In the genomic region with DNA sequence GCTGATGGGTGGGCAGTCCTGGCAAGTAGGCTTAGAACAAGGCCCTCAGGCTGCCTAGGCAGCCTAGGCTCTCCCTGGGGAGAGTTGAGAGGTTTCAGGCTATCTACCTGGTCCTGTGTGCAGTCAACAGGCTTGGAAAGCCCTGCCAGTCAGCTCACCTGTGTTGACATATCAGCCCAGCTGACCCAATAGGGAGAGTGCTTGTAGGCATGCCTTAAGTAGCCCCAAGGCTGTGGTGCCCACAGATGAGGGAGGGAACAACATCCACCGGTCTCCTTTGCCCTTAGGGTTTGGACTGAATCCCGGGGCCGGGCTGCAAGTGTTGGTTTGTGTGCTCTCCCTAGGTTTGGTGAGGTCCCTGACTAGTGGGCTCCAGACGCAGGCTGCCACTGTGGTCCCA, we compare ENCODE assay signal across 23 mouse cellular contexts. TPM values are rescaled to one million over a fixed set of nuclear protein-coding genes. Genes with fewer than 3 reads are reported as not detected.
DNase-seq lines count a peak whose midpoint lies in the region; ATAC-seq and TF ChIP-seq lines count a peak whose summit lies in the region.
"Had no signal": no experiment of that assay in that cellular context is flagged by ENCODE, and none has a peak within 500 bp of the region (broad histone marks: within the 10 kb centered on the region; RNA-seq: fewer than 3 reads in every experiment).

No protein-coding gene starts in this region.

- H3K4me3 ChIP-seq in heart, embryonic 12.5 days: no peak overlapping the region
- H3K4me3 ChIP-seq in stomach, embryonic 16.5 days (replicated peaks; ENCODE audit: low read length): no peak overlapping the region
- H3K4me3 ChIP-seq in stomach, postnatal 0 days (ENCODE audit: low read depth, low read length): no peak overlapping the region
- no peak overlapping the region for H3K4me3 ChIP-seq in lung, embryonic 14.5 days (ENCODE audit: low read depth, low read length)
- no peak overlapping the region for H3K4me3 ChIP-seq in forebrain, embryonic 14.5 days (ENCODE audit: low read depth, low read length)
- H3K4me3 ChIP-seq: forebrain, embryonic 13.5 days; hindbrain, embryonic 15.5 days; intestine, embryonic 15.5 days; kidney, embryonic 15.5 days; limb, embryonic 13.5 days; liver, embryonic 15.5 days; midbrain, embryonic 15.5 days; myocyte had no signal

- H3K9me3 ChIP-seq in heart, embryonic 12.5 days (replicated peaks): no peaks in the 10 kb centered on the region
- H3K9me3 ChIP-seq in stomach, embryonic 16.5 days (replicated peaks; ENCODE audit: control insufficient read depth, low read length): no peaks in the 10 kb centered on the region
- no peaks in the 10 kb centered on the region for H3K9me3 ChIP-seq in stomach, postnatal 0 days (ENCODE audit: control insufficient read depth, low read length)
- no peaks in the 10 kb centered on the region for H3K9me3 ChIP-seq in lung, embryonic 14.5 days (ENCODE audit: low read depth, low read length)
- no peaks in the 10 kb centered on the region for H3K9me3 ChIP-seq in forebrain, embryonic 14.5 days (replicated peaks; ENCODE audit: control insufficient read depth, low read length)
- H3K9me3 ChIP-seq: forebrain, embryonic 13.5 days; G1E; hindbrain, embryonic 15.5 days; intestine, embryonic 15.5 days; kidney, embryonic 15.5 days; liver, embryonic 15.5 days; midbrain, embryonic 15.5 days had no signal

- no peaks in the 10 kb centered on the region for H3K36me3 ChIP-seq in heart, embryonic 12.5 days
- H3K36me3 ChIP-seq in stomach, embryonic 16.5 days (ENCODE audit: control insufficient read depth, insufficient read depth, low read length): no peaks in the 10 kb centered on the region
- H3K36me3 ChIP-seq in stomach, postnatal 0 days (ENCODE audit: control insufficient read depth, insufficient read depth, low read length): no peaks in the 10 kb centered on the region
- H3K36me3 ChIP-seq in lung, embryonic 14.5 days (ENCODE audit: insufficient read depth): no peaks in the 10 kb centered on the region
- H3K36me3 ChIP-seq in forebrain, embryonic 14.5 days (ENCODE audit: control insufficient read depth, insufficient read depth, low read length): no peaks in the 10 kb centered on the region
- H3K36me3 ChIP-seq: G1E; hindbrain, embryonic 15.5 days; intestine, embryonic 15.5 days; kidney, embryonic 15.5 days; limb, embryonic 13.5 days; liver, embryonic 15.5 days; midbrain, embryonic 15.5 days had no signal

- peaks cover 32% of the 10 kb centered on the region for H3K4me1 ChIP-seq in heart, embryonic 12.5 days (replicated peaks)
- H3K4me1 ChIP-seq in stomach, embryonic 16.5 days (ENCODE audit: control insufficient read depth, insufficient read depth, low read length): peaks cover 30% of the 10 kb centered on the region
- peaks cover 9% of the 10 kb centered on the region for H3K4me1 ChIP-seq in stomach, postnatal 0 days (replicated peaks; ENCODE audit: control insufficient read depth, insufficient read depth)
- H3K4me1 ChIP-seq in lung, embryonic 14.5 days (ENCODE audit: insufficient read depth): peaks cover 10% of the 10 kb centered on the region
- H3K4me1 ChIP-seq in forebrain, embryonic 14.5 days (ENCODE audit: control insufficient read depth, insufficient read depth, low read length): no peaks in the 10 kb centered on the region
- H3K4me1 ChIP-seq: hindbrain, embryonic 15.5 days; liver, embryonic 15.5 days; midbrain, embryonic 15.5 days had no signal

- H3K27ac ChIP-seq in heart, embryonic 12.5 days (ENCODE audit: poor library complexity, severe bottlenecking): peak overlapping the region; percentile 33; the same call in 1 of the 2 replicates
- H3K27ac ChIP-seq in stomach, embryonic 16.5 days (ENCODE audit: low read length): no peak overlapping the region
- no peak overlapping the region for H3K27ac ChIP-seq in stomach, postnatal 0 days (replicated peaks)
- H3K27ac ChIP-seq in lung, embryonic 14.5 days (ENCODE audit: low read depth): 0 out of 2 replicates have a peak overlapping the region, but pooled peaks have one; percentile 24
- H3K27ac ChIP-seq in forebrain, embryonic 14.5 days (ENCODE audit: low read depth, low read length): no peak overlapping the region
- H3K27ac ChIP-seq: forebrain, embryonic 13.5 days; hindbrain, embryonic 15.5 days; kidney, embryonic 15.5 days; limb, embryonic 13.5 days; liver, embryonic 15.5 days; midbrain, embryonic 15.5 days had no signal

- TF ChIP-seq EP300 in stomach, postnatal 0 days (optimal IDR thresholded peaks at IDR 0.05): no peak

- H3K9ac ChIP-seq in heart, embryonic 12.5 days: peak overlapping the region; percentile 1; the same call in 1 of the 2 replicates
- 0 out of 2 replicates have a peak overlapping the region, but pooled peaks have one; percentile 23 for H3K9ac ChIP-seq in stomach, embryonic 16.5 days (ENCODE audit: low read length)
- H3K9ac ChIP-seq in stomach, postnatal 0 days (ENCODE audit: low read length): no peak overlapping the region
- H3K9ac ChIP-seq in lung, embryonic 14.5 days: no peak overlapping the region; the same call in 1 of the 2 replicates
- no peak overlapping the region for H3K9ac ChIP-seq in forebrain, embryonic 14.5 days (ENCODE audit: low read length)
- H3K9ac ChIP-seq: forebrain, embryonic 13.5 days; hindbrain, embryonic 15.5 days; intestine, embryonic 15.5 days; kidney, embryonic 15.5 days; limb, embryonic 13.5 days; liver, embryonic 15.5 days; midbrain, embryonic 15.5 days had no signal

- no peak for DNase-seq in heart, adult 8-10 months (ENCODE audit: low spot score)
- DNase-seq in stomach, postnatal 0 days (ENCODE audit: low spot score): no peak
- no peak for DNase-seq in lung, embryonic 14.5 days
- peak; percentile 78 for DNase-seq in lung, postnatal 36 days
- no peak for DNase-seq in forebrain, embryonic 14.5 days (ENCODE audit: low spot score)
- no peak for DNase-seq in cerebellum, adult 18-20 months
- DNase-seq: adrenal gland, postnatal 14 days; cerebellum, postnatal 14 days; heart, postnatal 36 days; thymus, adult 2 months had no signal

- H3K27me3 ChIP-seq in heart, embryonic 12.5 days (replicated peaks): no peaks in the 10 kb centered on the region
- no peaks in the 10 kb centered on the region for H3K27me3 ChIP-seq in stomach, embryonic 16.5 days (ENCODE audit: control insufficient read depth, insufficient read depth, low read length)
- no peaks in the 10 kb centered on the region for H3K27me3 ChIP-seq in stomach, postnatal 0 days (ENCODE audit: control insufficient read depth, insufficient read depth, low read length)
- no peaks in the 10 kb centered on the region for H3K27me3 ChIP-seq in lung, embryonic 14.5 days (ENCODE audit: insufficient read depth, low read length)
- H3K27me3 ChIP-seq in forebrain, embryonic 14.5 days (replicated peaks; ENCODE audit: control insufficient read depth, insufficient read depth, low read length): no peaks in the 10 kb centered on the region
- H3K27me3 ChIP-seq: forebrain, embryonic 13.5 days; hindbrain, embryonic 15.5 days; intestine, embryonic 15.5 days; kidney, embryonic 15.5 days; limb, embryonic 13.5 days; liver, embryonic 15.5 days; midbrain, embryonic 15.5 days had no signal

- WGBS in heart, embryonic 12.5 days: 73% methylated on average over 4 of the region's 4 CpGs
- WGBS in stomach, embryonic 16.5 days: 79% methylated on average over 4 of the region's 4 CpGs
- WGBS in stomach, postnatal 0 days: 67% methylated on average over 4 of the region's 4 CpGs
- WGBS in lung, embryonic 14.5 days: 74% methylated on average over 4 of the region's 4 CpGs
- WGBS in forebrain, embryonic 14.5 days: 91% methylated on average over 4 of the region's 4 CpGs

- no peak for TF ChIP-seq CTCF in stomach, postnatal 0 days (IDR thresholded peaks at IDR 0.05; ENCODE audit: low read depth)
- no peak for TF ChIP-seq CTCF in lung, embryonic 14.5 days (IDR thresholded peaks at IDR 0.05; ENCODE audit: low read depth)

- H3K4me2 ChIP-seq in heart, embryonic 12.5 days: no peak overlapping the region
- H3K4me2 ChIP-seq in stomach, embryonic 16.5 days (ENCODE audit: low read depth, low read length): no peak overlapping the region
- no peak overlapping the region for H3K4me2 ChIP-seq in stomach, postnatal 0 days (replicated peaks; ENCODE audit: low read depth)
- no peak overlapping the region for H3K4me2 ChIP-seq in lung, embryonic 14.5 days
- H3K4me2 ChIP-seq in forebrain, embryonic 14.5 days (ENCODE audit: low read length): no peak overlapping the region
- H3K4me2 ChIP-seq: forebrain, embryonic 13.5 days; hindbrain, embryonic 15.5 days; intestine, embryonic 15.5 days; kidney, embryonic 15.5 days; limb, embryonic 13.5 days; liver, embryonic 15.5 days; midbrain, embryonic 15.5 days had no signal

- ATAC-seq in heart, embryonic 12.5 days (ENCODE audit: insufficient number of reproducible peaks, low FRiP score): no peak
- ATAC-seq in stomach, embryonic 16.5 days (ENCODE audit: insufficient read depth, low FRiP score): no peak
- no peak for ATAC-seq in stomach, postnatal 0 days (ENCODE audit: low FRiP score, low TSS enrichment)
- peak; percentile 11; the same call in 1 of the 2 replicates for ATAC-seq in lung, embryonic 14.5 days (ENCODE audit: insufficient read depth)
- no peak for ATAC-seq in forebrain, embryonic 14.5 days
- ATAC-seq: activated CD4-positive, CD25-positive, alpha-beta regulatory T cell, adult 4 months; forebrain, embryonic 13.5 days; midbrain, embryonic 15.5 days had no signal

RNA-seq across cellular contexts. Expression of a gene that starts 37.8 kb away (rescaled TPM):
- 7.8 and 8.3 TPM in 2 replicates for polyA plus RNA-seq in heart, embryonic 12.5 days (2016; fragmentation: Nextera tagmentation; extraction: Ambion mirVana)
- 10 to 100 TPM; 51.4 to 56.2 (median 54.6) TPM for total RNA-seq in heart, adult 8-10 months (2022)
- 3.0 TPM in 2 replicates for polyA plus RNA-seq in stomach, embryonic 16.5 days (2015; fragmentation: Nextera tagmentation; extraction: Ambion mirVana)
- polyA plus RNA-seq in stomach, postnatal 0 days (2015; fragmentation: Nextera tagmentation; extraction: Ambion mirVana): 2.2 and 2.3 TPM in 2 replicates
- 1.8 and 1.9 TPM in 2 replicates for polyA plus RNA-seq in lung, embryonic 14.5 days (2014; fragmentation: Nextera tagmentation; extraction: Ambion mirVana)
- 4.4 and 5.4 TPM in 2 replicates for polyA plus RNA-seq in forebrain, embryonic 14.5 days (2014; fragmentation: Nextera tagmentation; extraction: Ambion mirVana)
- total RNA-seq: megakaryocyte-erythroid progenitor cell, adult 5-6 weeks had no signal
- polyA plus RNA-seq: G1E, myocyte had no signal

Comparison
In these comparisons a context has a peak if more than half of its experiments do, and no peak if none do; other contexts are left out.
1. H3K9ac ChIP-seq: peak in heart, embryonic 12.5 days (single experiment) and stomach, embryonic 16.5 days (single experiment); none in stomach, postnatal 0 days (single experiment), lung, embryonic 14.5 days (single experiment) and forebrain, embryonic 14.5 days (single experiment).
2. H3K27ac ChIP-seq: peak in heart, embryonic 12.5 days (single experiment) and lung, embryonic 14.5 days (single experiment); none in stomach, embryonic 16.5 days (single experiment), stomach, postnatal 0 days (single experiment) and forebrain, embryonic 14.5 days (single experiment).